Mouse (Mus musculus) cerebellum, adult 18-20 months (tissue): ENCODE data around the gene Camta1.

ENCODE experiments used
- DNase-seq, 2 experiments: peaks; one replicate each; pipeline ENCODE4 v3.0.0; 2021

Camta1 gene

GRCm38 (mm10) chr4:151586074-151586473 lies 275.6 kb downstream of the Camta1 start:
- DNase-seq = no peak

- peak; percentile 60 to 73 for DNase-seq
Measured at GRCm38 (mm10) chr4:151577961-151578360, 283.7 kb downstream of the Camta1 start.

- DNase-seq = peak; percentile 32 to 37
Measured at GRCm38 (mm10) chr4:151576291-151577108, 285.2 kb downstream of the Camta1 start.

GRCm38 (mm10) chr4:151572716-151573115 lies 289.0 kb downstream of the Camta1 start:
- peak; percentile 54 to 58 for DNase-seq

- peak; percentile 34 to 51 for DNase-seq
Measured at GRCm38 (mm10) chr4:151569586-151569985, 292.1 kb downstream of the Camta1 start.

GRCm38 (mm10) chr4:151568887-151569286 lies 292.8 kb downstream of the Camta1 start:
- no peak for DNase-seq

GRCm38 (mm10) chr4:151567105-151567504 lies 294.6 kb downstream of the Camta1 start:
- DNase-seq = no peak

- DNase-seq = no peak
Measured at GRCm38 (mm10) chr4:151555505-151555904, 306.2 kb downstream of the Camta1 start.

GRCm38 (mm10) chr4:151549523-151549922 lies 312.2 kb downstream of the Camta1 start:
- peak in 1 of 2 experiments; percentile 27 for DNase-seq

GRCm38 (mm10) chr4:151545452-151545851 lies 316.2 kb downstream of the Camta1 start:
- DNase-seq = no peak

- peak; percentile 40 to 65 for DNase-seq
Measured at GRCm38 (mm10) chr4:151544191-151544590, 317.5 kb downstream of the Camta1 start.

GRCm38 (mm10) chr4:151540546-151540945 lies 321.1 kb downstream of the Camta1 start:
- DNase-seq = no peak

GRCm38 (mm10) chr4:151539881-151540280 lies 321.8 kb downstream of the Camta1 start:
- peak; percentile 55 to 65 for DNase-seq

GRCm38 (mm10) chr4:151539167-151539525 lies 322.5 kb downstream of the Camta1 start:
- no peak for DNase-seq

GRCm38 (mm10) chr4:151538446-151539166 lies 323.1 kb downstream of the Camta1 start:
- no peak for DNase-seq

- DNase-seq = no peak
Measured at GRCm38 (mm10) chr4:151535916-151536450, 325.7 kb downstream of the Camta1 start.

GRCm38 (mm10) chr4:151533451-151533850 lies 328.2 kb downstream of the Camta1 start:
- no peak for DNase-seq

- no peak for DNase-seq
Measured at GRCm38 (mm10) chr4:151528436-151528835, 333.2 kb downstream of the Camta1 start.

GRCm38 (mm10) chr4:151527763-151528162 lies 333.9 kb downstream of the Camta1 start:
- no peak for DNase-seq

- peak; percentile 81 to 83 for DNase-seq
Measured at GRCm38 (mm10) chr4:151520103-151520502, 341.6 kb downstream of the Camta1 start.

GRCm38 (mm10) chr4:151519011-151519410 lies 342.7 kb downstream of the Camta1 start:
- DNase-seq = no peak

- DNase-seq = no peak
Measured at GRCm38 (mm10) chr4:151516998-151517799, 344.5 kb downstream of the Camta1 start.

GRCm38 (mm10) chr4:151515316-151515715 lies 346.4 kb downstream of the Camta1 start:
- DNase-seq = no peak
